ENCODE assay signal across 27 mouse cellular contexts in the genomic region with DNA sequence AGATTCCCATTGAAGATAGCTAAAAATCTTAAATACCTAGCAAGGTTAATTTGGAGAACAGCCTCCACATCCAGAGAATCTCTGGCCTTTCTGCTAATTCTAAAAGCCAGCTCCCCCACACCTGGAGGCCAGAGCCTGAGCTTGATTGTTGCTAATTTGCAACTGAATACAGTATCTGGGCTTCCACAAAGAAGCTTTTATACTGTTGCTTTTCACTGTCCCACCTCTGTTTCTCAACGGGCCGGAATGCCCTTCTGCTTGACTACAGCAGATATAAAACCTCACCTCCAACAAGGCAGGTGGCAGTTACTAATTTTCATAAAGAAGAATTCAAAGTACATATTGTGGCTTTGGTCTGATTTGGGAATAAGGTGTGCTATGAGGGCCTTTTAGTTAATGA. TPM values are rescaled to one million over a fixed set of nuclear protein-coding genes. Genes with fewer than 3 reads are reported as not detected.
DNase-seq lines count a peak whose midpoint lies in the region; ATAC-seq lines count a peak whose summit lies in the region.
"Had no signal": no experiment of that assay in that cellular context is flagged by ENCODE, and none has a peak within 500 bp of the region (broad histone marks: within the 10 kb centered on the region; RNA-seq: fewer than 3 reads in every experiment).

No protein-coding gene starts in this region.

- no peak overlapping the region for H3K27ac ChIP-seq in forebrain, embryonic 13.5 days

- H3K4me3 ChIP-seq in forebrain, embryonic 13.5 days, result no peak overlapping the region

- H3K9ac ChIP-seq in forebrain, embryonic 13.5 days, result no peak overlapping the region

- H3K9me3 ChIP-seq in forebrain, embryonic 13.5 days (replicated peaks), result peaks cover 14% of the 10 kb centered on the region; the same call in 1 of the 2 replicates
- H3K9me3 ChIP-seq: G1E had no signal

- no peaks in the 10 kb centered on the region for H3K4me1 ChIP-seq in forebrain, embryonic 13.5 days

- DNase-seq in ES-CJ7 (ENCODE audit: low read depth, low spot score) (peak; percentile 63), R1 (ENCODE audit: low read depth, low spot score) (peak; percentile 69), ZHBTc4 (ENCODE audit: low read depth, low spot score) (peak; percentile 64)
- no peak for DNase-seq in gastrocnemius, adult 18-20 months (ENCODE audit: low spot score)
- DNase-seq in layer of hippocampus, adult 9-11 months, result no peak
- DNase-seq: adrenal gland, adult 2 months; adrenal gland, adult 8-10 months; adrenal gland, postnatal 10 days; adrenal gland, postnatal 14 days; adrenal gland, postnatal 25 days; adrenal gland, postnatal 36 days; B cell, adult 2 months; cerebellum, adult 11 months; cerebellum, adult 11-12 months; cerebellum, adult 18-20 months; cerebellum, adult 2 months; cerebellum, adult 8-10 months; cerebellum, adult 9-10 months had no signal

- H3K27me3 ChIP-seq in forebrain, embryonic 13.5 days, result no peaks in the 10 kb centered on the region
- H3K27me3 ChIP-seq: CH12.LX, Patski had no signal

- no peak for ATAC-seq in forebrain, embryonic 13.5 days
- ATAC-seq: activated CD4-positive, CD25-positive, alpha-beta regulatory T cell, adult 4 months; CD4-positive, CD25-positive, alpha-beta regulatory T cell, adult 4 months; Patski had no signal

- no peaks in the 10 kb centered on the region for H3K36me3 ChIP-seq in forebrain, embryonic 13.5 days (ENCODE audit: poor library complexity, severe bottlenecking)
- H3K36me3 ChIP-seq: G1E had no signal

- 66% methylated on average over 2 of the region's 2 CpGs for WGBS in forebrain, embryonic 13.5 days

- H3K4me2 ChIP-seq in forebrain, embryonic 13.5 days, result no peak overlapping the region

RNA-seq across cellular contexts. Expression of a gene that starts 15.1 kb away (rescaled TPM):
- total RNA-seq in gastrocnemius, adult 18-20 months (2021), result not detected
- not detected in 2 replicates for polyA plus RNA-seq in forebrain, embryonic 13.5 days (2015; fragmentation: Nextera tagmentation; extraction: Ambion mirVana)
- total RNA-seq: adrenal gland, postnatal 25 days; adrenal gland, postnatal 36 days; CH12.LX; G1E; MEL had no signal
- polyA plus RNA-seq: activated CD4-positive, CD25-positive, alpha-beta regulatory T cell, adult 4 months; brain, embryonic 14.5 days; C2C12; CD4-positive, CD25-positive, alpha-beta regulatory T cell, adult 4 months; cerebellum, adult 2 months; G1E; Patski had no signal

Comparison
In these comparisons a context has a peak if more than half of its experiments do, and no peak if none do; other contexts are left out.
1. DNase-seq: peak in ES-CJ7 (single experiment), R1 (single experiment) and ZHBTc4 (single experiment); none in gastrocnemius, adult 18-20 months (single experiment) and layer of hippocampus, adult 9-11 months (single experiment).